Mouse (Mus musculus) gastrocnemius, adult 2 months (tissue): ENCODE results near the gene Pigo. TPM values are rescaled to one million over a fixed set of nuclear protein-coding genes. Genes with fewer than 3 reads are reported as not detected.

ENCODE experiments used
- DNase-seq: peaks from one replicate; pipeline ENCODE4 v3.0.0; 2022
- H3K27ac ChIP-seq: fragments of 200-600 bp; 2 replicates; pipeline ENCODE4 v1.8.1; 2022; ENCODE audit warnings: mild to moderate bottlenecking
- H3K4me3 ChIP-seq: fragments of 200-600 bp; 2 replicates; pipeline ENCODE4 v1.8.1; 2022; ENCODE audit warnings: mild to moderate bottlenecking, moderate library complexity
- CTCF ChIP-seq: fragments of 200-600 bp; IDR thresholded peaks from 2 replicates; pipeline ENCODE4 v1.8.1; 2022; ENCODE audit warnings: antibody characterized with exemption, mild to moderate bottlenecking, moderate library complexity
- intact Hi-C: fragments of 180-260 bp; cut with DNase I; formaldehyde crosslinking; loops from one replicate; pipeline ENCODE4 v1.15.1; 2025
- total RNA-seq, 2 experiments: library from RNA; stranded (reverse); gene quantifications; 2 replicates each; pipeline ENCODE4 v1.2.3; 2021

Pigo gene
- total RNA-seq, 2 experiments from 2014 or later, result 4.9 to 10.2 TPM

GRCm38 (mm10) chr4:43045659-43046302 is 20.2 kb upstream of the Pigo start, which contains the start of gene Fam214b:
Gene Fam214b, minus strand, starts transcription at chr4:43046220.
- intact Hi-C loops, result loop anchor here (2.0 to 10.0 kb wide), 4 partner anchors 67 to 449 kb away; partner anchors contain the start of genes Arhgef39 and Ccdc107
- Histone ChIP-seq H3K27ac (peak within 1 kb of the TSS; percentile 96), H3K4me3 (peak within 1 kb of the TSS; percentile 87)
- no peak for TF ChIP-seq CTCF
- peak; percentile 99 for DNase-seq

- peak overlapping the region; percentile 96 for H3K27ac ChIP-seq
- no peak for DNase-seq
- intact Hi-C loops, result loop anchor here (5.0 to 10.0 kb wide), 3 partner anchors 360 to 450 kb away; partner anchors contain the start of genes Arhgef39 and Ccdc107
- TF ChIP-seq CTCF, result no peak
- peak overlapping the region; percentile 87 for H3K4me3 ChIP-seq
These were observed 19.7 kb upstream of the Pigo start for GRCm38 (mm10) chr4:43045285-43045658.

GRCm38 (mm10) chr4:43044673-43045072 is 19.1 kb upstream of the Pigo start:
- intact Hi-C loops, result loop anchor here (5.0 to 10.0 kb wide), 3 partner anchors 360 to 450 kb away; partner anchors contain the start of genes Arhgef39 and Ccdc107
- peak; percentile 52 for DNase-seq
- Histone ChIP-seq H3K27ac (peak overlapping the region; percentile 96), H3K4me3 (peak overlapping the region; percentile 87)
- no peak for TF ChIP-seq CTCF

GRCm38 (mm10) chr4:43043644-43044357 is 18.2 kb upstream of the Pigo start:
- TF ChIP-seq CTCF, result no peak
- peak overlapping the region; percentile 87 for H3K4me3 ChIP-seq
- peak overlapping the region; percentile 96 for H3K27ac ChIP-seq
- peak; percentile 58 for DNase-seq
- intact Hi-C loops, result loop anchor here (10.0 kb wide), 2 partner anchors 361 to 451 kb away; partner anchors contain the start of genes Arhgef39 and Ccdc107

GRCm38 (mm10) chr4:43040881-43041547 is 15.4 kb upstream of the Pigo start:
- DNase-seq, result no peak
- Histone ChIP-seq H3K27ac (peak overlapping the region; percentile 66), H3K4me3 (no peak overlapping the region)
- intact Hi-C loops, result loop anchor here (10.0 kb wide), 2 partner anchors 364 to 454 kb away; partner anchors contain the start of genes Arhgef39 and Ccdc107
- TF ChIP-seq CTCF, result no peak

- Histone ChIP-seq H3K27ac (peak overlapping the region; percentile 95), H3K4me3 (peak overlapping the region; percentile 92)
- no peak for TF ChIP-seq CTCF
- peak; percentile 98 for DNase-seq
- intact Hi-C loops, result loop anchor here (10.0 kb wide), 2 partner anchors 365 to 455 kb away; partner anchors contain the start of genes Arhgef39 and Ccdc107
These were observed 14.5 kb upstream of the Pigo start for GRCm38 (mm10) chr4:43040114-43040572.

- TF ChIP-seq CTCF, result no peak
- peak overlapping the region; percentile 95 for H3K27ac ChIP-seq
- intact Hi-C loops, result loop anchor here (10.0 kb wide), 3 partner anchors 365 to 515 kb away; partner anchors contain the start of genes Arhgef39 and Ccdc107
These were observed 14.0 kb upstream of the Pigo start for GRCm38 (mm10) chr4:43039609-43040008.

GRCm38 (mm10) chr4:43038567-43039495 is 13.2 kb upstream of the Pigo start:
- peak; percentile 77 for DNase-seq
- peak overlapping the region; percentile 95 for H3K27ac ChIP-seq
- intact Hi-C loops, result loop anchor here (10.0 kb wide), 1 partner anchor 516 kb away; no protein-coding TSS in a partner anchor

More at GRCm38 (mm10) chr4:43039609-43040008, 14.0 kb upstream of the Pigo start:
- no peak for DNase-seq
- H3K4me3 ChIP-seq, result peak overlapping the region; percentile 92

GRCm38 (mm10) chr4:43037860-43038566 is 12.4 kb upstream of the Pigo start:
- TF ChIP-seq CTCF, result no peak
- no peak overlapping the region for H3K4me3 ChIP-seq
- no peak for DNase-seq
- intact Hi-C loops, result loop anchor here (10.0 kb wide), 1 partner anchor 517 kb away; no protein-coding TSS in a partner anchor
- peak overlapping the region; percentile 95 for H3K27ac ChIP-seq

More at GRCm38 (mm10) chr4:43038567-43039495, 13.2 kb upstream of the Pigo start:
- peak overlapping the region; percentile 92 for H3K4me3 ChIP-seq
- no peak for TF ChIP-seq CTCF

GRCm38 (mm10) chr4:43036356-43036755 is 10.7 kb upstream of the Pigo start:
- TF ChIP-seq CTCF, result no peak
- intact Hi-C loops, result loop anchor here (10.0 kb wide), 1 partner anchor 518 kb away; no protein-coding TSS in a partner anchor
- Histone ChIP-seq H3K4me3 (no peak overlapping the region), H3K27ac (no peak overlapping the region)
- DNase-seq, result no peak
